Mouse (Mus musculus) cortical plate, adult 2 months (tissue): ENCODE data around the gene Plagl1. TPM values are rescaled to one million over a fixed set of nuclear protein-coding genes. Genes with fewer than 3 reads are reported as not detected.

ENCODE experiments used
- H3K27ac ChIP-seq: fragments of 200-500 bp; 2 replicates; pipeline ENCODE4 v1.5.1; 2012; ENCODE audit warnings: low read length, control low read depth, inconsistent platforms; ENCODE audit not compliant: insufficient read depth
- H3K4me1 ChIP-seq: fragments of 200-500 bp; 2 replicates; pipeline ENCODE4 v1.6.1; 2011; ENCODE audit warnings: low read length; ENCODE audit not compliant: control insufficient read depth, insufficient read depth
- H3K4me3 ChIP-seq: fragments of 200-500 bp; 2 replicates; pipeline ENCODE4 v1.5.1; 2011; ENCODE audit warnings: mild to moderate bottlenecking, low read length, control low read depth; ENCODE audit not compliant: insufficient read depth
- CTCF ChIP-seq: fragments of 200-500 bp; IDR thresholded peaks from 2 replicates; pipeline ENCODE4 v1.5.1; 2011; ENCODE audit warnings: mild to moderate bottlenecking, control low read depth, low read length; ENCODE audit not compliant: insufficient read depth; ENCODE audit errors: extremely low read depth
- POLR2A ChIP-seq: fragments of 200-500 bp; IDR thresholded peaks from 2 replicates; pipeline ENCODE4 v1.6.1; 2011; ENCODE audit warnings: mild to moderate bottlenecking, low read length, control low read depth; ENCODE audit not compliant: insufficient read depth; ENCODE audit errors: extremely low read depth
- polyA plus RNA-seq: library from polyadenylated mRNA; depleted of rRNA; stranded (reverse); fragments of >200 nt; gene quantifications from 2 replicates; pipeline ENCODE4 v1.2.3, GENCODE M21; 2012

Gene Plagl1
- polyA plus RNA-seq, 1 experiment: 18.4 TPM

DNA sequence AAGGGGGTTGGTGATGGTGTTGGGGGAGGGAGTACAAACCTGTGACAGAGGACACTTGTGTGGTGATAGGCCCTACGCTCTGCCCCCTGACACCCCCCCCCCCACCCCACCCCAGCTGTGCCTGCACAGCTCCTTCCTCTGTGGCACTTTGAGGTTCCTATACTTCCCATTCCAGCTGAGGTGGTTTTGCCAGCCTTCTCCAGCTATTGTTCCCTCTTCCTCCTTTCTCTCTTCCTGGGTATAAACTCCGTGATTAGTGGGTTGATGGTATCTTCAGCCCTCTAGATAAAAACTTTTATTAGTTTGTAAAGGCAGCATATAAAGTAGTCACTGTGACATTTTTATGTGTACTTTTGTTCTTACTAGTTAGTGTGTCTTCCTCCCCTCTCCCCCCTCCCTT, 59.0 kb downstream of the Plagl1 start:
- TF ChIP-seq POLR2A: no peak
- no peak for TF ChIP-seq CTCF
- Histone ChIP-seq H3K27ac (no peak overlapping the region), H3K4me3 (no peak overlapping the region)

DNA sequence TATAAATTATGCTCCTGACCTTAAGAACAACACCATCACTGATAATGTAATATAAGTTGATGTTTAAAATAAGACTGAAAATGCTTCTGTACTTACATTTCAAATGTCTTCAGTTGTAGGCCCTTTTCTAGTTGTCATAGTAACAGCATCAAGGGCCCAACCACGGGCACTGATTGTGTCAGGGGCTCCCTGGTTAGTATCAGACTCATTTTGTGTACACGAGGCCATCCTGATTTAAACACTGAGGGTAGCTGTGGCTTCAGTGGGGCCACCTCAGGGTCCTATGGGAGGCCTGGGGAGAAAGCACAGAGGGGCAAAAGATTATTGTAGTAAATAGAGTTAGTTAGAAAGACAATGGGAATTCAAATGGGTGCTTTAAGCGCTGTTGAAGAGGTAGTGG, 65.5 kb downstream of the Plagl1 start:
- Histone ChIP-seq H3K27ac (no peak overlapping the region), H3K4me3 (no peak overlapping the region)
- TF ChIP-seq CTCF (no peak), POLR2A (no peak)

More for the DNA sequence above, 59.0 kb downstream of the Plagl1 start:
- H3K4me1 ChIP-seq: no peaks in the 10 kb centered on the region

GRCm38 (mm10) chr10:13127335-13127734, 67.0 kb downstream of the Plagl1 start:
- peak; percentile 36; the same call in 1 of the 2 replicates for TF ChIP-seq CTCF
- TF ChIP-seq POLR2A: no peak
- Histone ChIP-seq H3K4me1 (no peaks in the 10 kb centered on the region), H3K4me3 (no peak overlapping the region)

More for the DNA sequence above, 65.5 kb downstream of the Plagl1 start:
- no peaks in the 10 kb centered on the region for H3K4me1 ChIP-seq

DNA sequence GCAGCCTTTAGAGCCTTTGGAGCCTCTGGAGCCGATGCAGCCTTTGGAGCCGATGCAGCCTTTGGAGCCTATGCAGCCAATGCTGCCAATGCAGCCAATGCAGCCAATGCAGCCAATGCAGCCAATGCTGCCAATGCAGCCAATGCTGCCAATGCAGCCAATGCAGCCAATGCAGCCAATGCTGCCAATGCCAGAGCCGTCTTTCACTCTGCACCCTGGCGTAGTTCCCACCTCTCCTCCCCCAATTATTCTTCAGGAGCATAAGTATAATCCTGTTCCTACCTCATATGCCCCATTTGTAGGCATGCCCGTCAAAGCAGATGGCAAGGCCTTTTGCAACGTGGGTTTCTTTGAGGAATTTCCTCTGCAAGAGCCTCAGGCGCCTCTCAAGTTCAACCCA, 67.6 kb downstream of the Plagl1 start:
- TF ChIP-seq CTCF: no peak
- no peak for TF ChIP-seq POLR2A
- H3K4me3 ChIP-seq: no peak overlapping the region
- no peaks in the 10 kb centered on the region for H3K4me1 ChIP-seq
- no peak overlapping the region for H3K27ac ChIP-seq

More at GRCm38 (mm10) chr10:13127335-13127734, 67.0 kb downstream of the Plagl1 start:
- H3K27ac ChIP-seq: no peak overlapping the region

DNA sequence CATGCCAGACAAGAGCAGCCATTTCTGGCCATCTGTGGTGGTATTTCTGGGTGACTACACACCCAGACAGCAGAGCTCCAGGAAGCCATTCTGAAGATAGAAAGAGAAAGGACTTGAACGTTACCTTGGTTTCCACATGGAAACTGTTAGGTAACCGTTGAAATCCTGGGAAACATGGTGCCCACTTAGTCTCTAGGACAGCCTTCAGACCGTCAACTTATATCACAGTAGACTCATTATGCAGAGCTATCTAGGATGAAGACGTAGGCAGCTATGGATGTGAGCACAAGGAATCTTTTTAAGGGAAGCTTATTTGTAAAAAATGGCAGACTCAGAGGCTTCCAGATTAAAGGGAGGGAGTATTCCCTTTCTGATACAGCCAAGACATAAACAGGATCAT, 73.5 kb downstream of the Plagl1 start:
- H3K4me3 ChIP-seq: no peak overlapping the region
- TF ChIP-seq POLR2A (no peak), CTCF (no peak)

DNA sequence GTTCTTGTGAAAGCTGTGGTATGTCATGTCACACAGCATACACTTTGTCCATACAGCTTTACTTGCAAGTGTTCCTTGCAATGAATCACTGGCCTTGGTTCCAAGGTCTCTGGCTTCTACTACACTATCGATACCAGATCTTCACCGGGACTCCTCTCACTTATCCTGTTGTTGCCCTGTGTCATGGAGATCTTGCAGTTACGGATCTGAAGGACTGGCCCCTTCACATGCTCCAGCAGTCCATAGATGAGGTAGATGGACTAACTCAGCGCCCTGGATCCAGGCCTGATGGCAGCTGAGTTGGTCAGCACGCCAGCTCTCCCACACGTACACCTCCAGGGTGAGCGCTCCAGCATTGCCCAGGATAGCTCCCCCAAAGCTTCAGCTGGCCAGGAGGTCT, 75.0 kb downstream of the Plagl1 start:
- no peak overlapping the region for H3K4me3 ChIP-seq
- no peak for TF ChIP-seq POLR2A
- no peak for TF ChIP-seq CTCF
- H3K27ac ChIP-seq: no peak overlapping the region
- no peaks in the 10 kb centered on the region for H3K4me1 ChIP-seq

More for the DNA sequence above, 73.5 kb downstream of the Plagl1 start:
- no peaks in the 10 kb centered on the region for H3K4me1 ChIP-seq
- H3K27ac ChIP-seq: no peak overlapping the region

DNA sequence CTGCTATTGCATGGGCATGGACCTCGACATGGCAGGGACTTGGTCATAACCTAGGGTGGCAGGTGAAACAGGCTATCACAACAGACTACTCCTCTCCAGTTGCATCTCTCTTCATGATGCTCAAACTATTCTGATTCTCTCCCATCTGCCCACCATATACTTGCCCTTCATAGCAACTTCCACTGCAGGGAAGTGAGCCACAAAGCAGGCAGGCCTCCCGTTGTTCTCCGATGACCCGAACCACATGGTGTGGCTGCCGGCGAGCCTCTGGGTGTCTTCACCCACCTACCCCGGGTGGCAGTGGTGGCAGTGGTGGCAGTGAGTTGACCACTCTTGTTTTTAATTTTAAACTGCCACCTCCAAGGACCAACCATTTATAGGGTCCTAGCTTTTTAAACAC, 75.4 kb downstream of the Plagl1 start:
- no peak overlapping the region for H3K4me3 ChIP-seq
- no peaks in the 10 kb centered on the region for H3K4me1 ChIP-seq
- TF ChIP-seq POLR2A (no peak), CTCF (no peak)
- no peak overlapping the region for H3K27ac ChIP-seq

DNA sequence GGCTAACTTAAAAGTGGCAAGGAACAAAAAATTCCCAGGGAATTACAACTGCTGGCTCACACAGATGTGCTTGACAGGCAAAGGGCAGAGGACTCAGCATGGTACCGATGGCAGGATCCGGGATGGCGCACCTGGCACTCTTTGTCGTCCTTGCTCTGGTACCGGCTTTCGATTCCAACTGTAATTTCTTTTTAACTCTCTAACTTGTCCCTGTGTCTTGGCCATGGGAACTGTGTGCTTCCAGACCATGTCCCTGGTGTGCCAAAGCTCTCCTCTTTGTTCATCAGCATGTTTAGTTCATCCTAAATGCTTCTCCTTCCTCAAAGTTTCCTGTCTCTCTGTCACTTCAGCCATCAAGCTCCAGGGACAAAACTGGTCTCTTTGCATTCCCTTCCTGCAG, 77.6 kb downstream of the Plagl1 start:
- TF ChIP-seq CTCF: no peak
- TF ChIP-seq POLR2A: no peak
- Histone ChIP-seq H3K4me1 (no peaks in the 10 kb centered on the region), H3K27ac (no peak overlapping the region), H3K4me3 (no peak overlapping the region)

- TF ChIP-seq POLR2A: no peak
- no peak for TF ChIP-seq CTCF
- Histone ChIP-seq H3K27ac (no peak overlapping the region), H3K4me3 (no peak overlapping the region), H3K4me1 (no peaks in the 10 kb centered on the region)
Observed at GRCm38 (mm10) chr10:13140434-13140833, 80.1 kb downstream of the Plagl1 start.

DNA sequence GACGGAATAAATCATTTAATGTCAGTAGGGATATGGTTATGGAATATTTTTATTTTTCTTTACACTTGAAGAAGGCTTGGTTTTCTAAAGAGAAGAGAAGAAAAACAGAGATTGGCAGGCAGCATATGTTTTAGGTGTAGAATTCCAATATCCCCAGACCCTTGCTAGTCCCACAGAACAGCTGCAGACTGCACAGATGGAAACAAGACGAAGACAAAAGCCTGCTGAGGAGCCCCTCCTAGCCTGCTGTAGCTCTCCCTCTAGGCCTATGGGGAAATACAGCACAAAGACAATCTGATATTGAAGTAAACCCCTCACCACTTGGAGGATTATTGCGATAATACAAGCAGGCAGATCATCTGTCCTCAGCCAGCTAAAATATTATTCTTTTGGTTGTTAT, 90.1 kb downstream of the Plagl1 start:
- Histone ChIP-seq H3K4me3 (no peak overlapping the region), H3K4me1 (no peaks in the 10 kb centered on the region), H3K27ac (no peak overlapping the region)
- TF ChIP-seq POLR2A (no peak), CTCF (no peak)

- no peak overlapping the region for H3K27ac ChIP-seq
- H3K4me1 ChIP-seq: no peaks in the 10 kb centered on the region
- TF ChIP-seq CTCF: no peak
- no peak for TF ChIP-seq POLR2A
- no peak overlapping the region for H3K4me3 ChIP-seq
Observed at GRCm38 (mm10) chr10:13151353-13151752, 91.0 kb downstream of the Plagl1 start.
